Mouse (Mus musculus) heart, postnatal 0 days (tissue): ENCODE data around the gene Rbm47. TPM values are rescaled to one million over a fixed set of nuclear protein-coding genes. Genes with fewer than 3 reads are reported as not detected.

Experiments
- ATAC-seq: fragments of 200-750 bp; cut with Nextera tagmentation; 2 replicates; pipeline ENCODE4 v1.8.0; 2017; ENCODE audit warnings: low read depth, moderate number of reproducible peaks, moderate library complexity; ENCODE audit not compliant: insufficient read depth
- DNase-seq: peaks from one replicate; pipeline ENCODE4 v3.0.0-alpha.2; 2016; ENCODE audit warnings: low spot score
- H3K27ac ChIP-seq: fragments of 300-500 bp; sonication (generic); 2 replicates; pipeline ENCODE4 v1.5.1; 2014; ENCODE audit warnings: low read depth, mild to moderate bottlenecking
- H3K27me3 ChIP-seq: fragments of 300-500 bp; sonication (generic); 2 replicates; pipeline ENCODE4 v1.6.1; 2014; ENCODE audit warnings: low read length, mixed read lengths; ENCODE audit not compliant: control insufficient read depth, insufficient read depth
- H3K36me3 ChIP-seq: fragments of 300-500 bp; sonication (generic); replicated peaks from 2 replicates; pipeline ENCODE4 v1.6.1; 2014; ENCODE audit warnings: low read length, mixed read lengths; ENCODE audit not compliant: control insufficient read depth, insufficient read depth
- H3K4me1 ChIP-seq: fragments of 300-500 bp; sonication (generic); 2 replicates; pipeline ENCODE4 v1.6.1; 2014; ENCODE audit warnings: antibody characterized with exemption; ENCODE audit not compliant: control insufficient read depth, insufficient read depth
- H3K4me2 ChIP-seq: fragments of 300-500 bp; sonication (generic); 2 replicates; pipeline ENCODE4 v1.6.1; 2014; ENCODE audit warnings: low read depth, mild to moderate bottlenecking, low read length, moderate library complexity
- H3K4me3 ChIP-seq: fragments of 300-500 bp; sonication (generic); 2 replicates; pipeline ENCODE4 v1.5.1; 2014; ENCODE audit warnings: low read depth, low read length
- H3K9ac ChIP-seq: fragments of 300-500 bp; sonication (generic); replicated peaks from 2 replicates; pipeline ENCODE4 v1.6.1; 2014; ENCODE audit warnings: low read depth, low read length, mixed read lengths
- H3K9me3 ChIP-seq: fragments of 300-500 bp; sonication (generic); replicated peaks from 2 replicates; pipeline ENCODE4 v1.6.1; 2016; ENCODE audit warnings: low read length; ENCODE audit not compliant: control insufficient read depth
- CTCF ChIP-seq: IDR thresholded peaks from 2 replicates; pipeline ENCODE4 v1.5.1; 2016; ENCODE audit warnings: antibody characterized with exemption, control low read depth, low read depth
- EP300 ChIP-seq: IDR thresholded peaks from 2 replicates; pipeline ENCODE4 v1.6.1; 2016; ENCODE audit warnings: antibody characterized with exemption, low read depth
- WGBS: fragments of 180-500 bp; shearing (Covaris S2); extraction: QIAGEN DNeasy Blood & Tissue Kit; methylation state at CpG from one replicate; pipeline ENCODE4 v1.1.7; 2014; 5-methylcytosine and 5-hydroxymethylcytosine counted together
- polyA plus RNA-seq: library from polyadenylated mRNA; unstranded; fragments of >200 nt; fragmentation: Nextera tagmentation; extraction: Ambion mirVana; gene quantifications from 2 replicates; pipeline ENCODE4 v1.2.1, GENCODE M21; 2015
- total RNA-seq: library from RNA; depleted of rRNA; stranded (reverse); fragments of >200 nt; gene quantifications from 2 replicates; pipeline ENCODE4 v1.2.3, GENCODE M21; 2014; ENCODE audit warnings: low replicate concordance; rRNA removed

Gene Rbm47
- 2.5 and 11.2 TPM in 2 replicates for total RNA-seq
- 1.1 and 1.3 TPM in 2 replicates for polyA plus RNA-seq

GRCm38 (mm10) chr5:66173018-66173417 lies at the start of gene Rbm47:
TSS of gene Rbm47 (minus strand) at chr5:66173118.
- DNase-seq (no peak), ATAC-seq (no peak)
- no peaks in the 10 kb centered on the region for H3K36me3 ChIP-seq

GRCm38 (mm10) chr5:66220620-66221019 lies 47.7 kb upstream of the Rbm47 start:
- H3K9me3 ChIP-seq = no peaks in the 10 kb centered on the region
- no peak for TF ChIP-seq CTCF
- TF ChIP-seq EP300 = no peak
- DNase-seq (no peak), ATAC-seq (no peak)
- no peak overlapping the region for H3K9ac ChIP-seq
- 78% methylated on average over 9 of the region's 9 CpGs for WGBS
- no peak overlapping the region for H3K27ac ChIP-seq
- H3K27me3 ChIP-seq = no peaks in the 10 kb centered on the region
- no peak overlapping the region for H3K4me3 ChIP-seq
- H3K36me3 ChIP-seq = no peaks in the 10 kb centered on the region
- no peaks in the 10 kb centered on the region for H3K4me1 ChIP-seq
- H3K4me2 ChIP-seq = no peak overlapping the region

More at GRCm38 (mm10) chr5:66173018-66173417, at the start of gene Rbm47:
- Histone ChIP-seq H3K4me3 (no peak within 1 kb of the TSS), H3K27me3 (no peaks in the 10 kb centered on the region), H3K4me1 (no peaks in the 10 kb centered on the region), H3K9ac (no peak within 1 kb of the TSS), H3K4me2 (no peak within 1 kb of the TSS), H3K9me3 (0 out of 2 replicates have a peak, but pooled peaks cover 3% of the 10 kb centered on the region), H3K27ac (no peak within 1 kb of the TSS)
- TF ChIP-seq CTCF (no peak), EP300 (no peak)
- 84% methylated on average over 2 of the region's 2 CpGs for WGBS

GRCm38 (mm10) chr5:66219692-66220091 lies 46.8 kb upstream of the Rbm47 start:
- Histone ChIP-seq H3K27me3 (no peaks in the 10 kb centered on the region), H3K4me3 (no peak overlapping the region), H3K27ac (no peak overlapping the region), H3K9ac (no peak overlapping the region), H3K4me1 (no peaks in the 10 kb centered on the region), H3K9me3 (no peaks in the 10 kb centered on the region), H3K4me2 (no peak overlapping the region), H3K36me3 (no peaks in the 10 kb centered on the region)
- WGBS = 59% methylated on average over 6 of the region's 6 CpGs
- no peak for TF ChIP-seq EP300
- TF ChIP-seq CTCF = no peak
- ATAC-seq = no peak
- DNase-seq = no peak

- no peaks in the 10 kb centered on the region for H3K27me3 ChIP-seq
- ATAC-seq = no peak
- H3K36me3 ChIP-seq = no peaks in the 10 kb centered on the region
- no peaks in the 10 kb centered on the region for H3K4me1 ChIP-seq
- H3K9me3 ChIP-seq = no peaks in the 10 kb centered on the region
- DNase-seq = no peak
- no peak overlapping the region for H3K9ac ChIP-seq
- no peak overlapping the region for H3K4me3 ChIP-seq
- WGBS = 56% methylated on average over 10 of the region's 10 CpGs
- TF ChIP-seq EP300 (no peak), CTCF (no peak)
- H3K4me2 ChIP-seq = no peak overlapping the region
- no peak overlapping the region for H3K27ac ChIP-seq
Observed at GRCm38 (mm10) chr5:66215569-66216277, 42.8 kb upstream of the Rbm47 start.

GRCm38 (mm10) chr5:66214395-66214935 lies 41.5 kb upstream of the Rbm47 start:
- TF ChIP-seq CTCF = no peak
- no peak for TF ChIP-seq EP300
- 69% methylated on average over 7 of the region's 7 CpGs for WGBS

More at GRCm38 (mm10) chr5:66214395-66214935, 41.5 kb upstream of the Rbm47 start:
- no peak overlapping the region for H3K27ac ChIP-seq
- no peaks in the 10 kb centered on the region for H3K36me3 ChIP-seq
- H3K4me3 ChIP-seq = no peak overlapping the region
- no peaks in the 10 kb centered on the region for H3K4me1 ChIP-seq
- H3K9me3 ChIP-seq = no peaks in the 10 kb centered on the region
- H3K27me3 ChIP-seq = no peaks in the 10 kb centered on the region
- H3K9ac ChIP-seq = no peak overlapping the region
- no peak overlapping the region for H3K4me2 ChIP-seq
- no peak for ATAC-seq
- no peak for DNase-seq
